Mouse (Mus musculus): Measurements from ENCODE around the gene Arpc1b. TPM values are rescaled to one million over a fixed set of nuclear protein-coding genes. Genes with fewer than 3 reads are reported as not detected.
A peak's percentile ranks its signal among the peaks of the same experiment; 100 is the strongest.
"Not testable (repeated sequence)": the region's sequence is repeated elsewhere in the genome, so short reads cannot be mapped to it uniquely, and the experiment has no call there.

Gene Arpc1b
- total RNA-seq, 2 experiments from 2014 or later, result 29.4 to 42.8 TPM

DNA sequence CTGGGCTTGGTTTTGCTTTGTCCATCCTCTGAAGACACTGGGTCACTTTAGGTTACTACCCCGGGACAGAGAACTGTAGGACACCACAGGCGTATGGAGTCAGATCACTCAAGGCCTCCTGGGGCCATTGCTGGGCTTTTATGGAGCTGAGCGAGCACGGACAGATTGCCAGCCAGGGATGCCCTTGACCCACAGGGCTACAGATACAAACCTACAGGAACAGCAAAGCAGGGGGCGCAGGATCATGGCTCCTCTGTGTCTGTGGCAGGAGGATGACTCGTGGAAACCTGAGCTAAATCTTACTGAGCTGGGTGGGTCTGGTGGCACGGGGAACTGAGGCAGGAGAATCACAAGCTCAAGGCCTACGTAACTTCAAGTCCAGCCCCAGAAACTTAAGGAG, 1.4 kb upstream of the Arpc1b start:
- no peak for ATAC-seq (replicated peaks; ENCODE audit: low FRiP score, poor library complexity, severe bottlenecking)

DNA sequence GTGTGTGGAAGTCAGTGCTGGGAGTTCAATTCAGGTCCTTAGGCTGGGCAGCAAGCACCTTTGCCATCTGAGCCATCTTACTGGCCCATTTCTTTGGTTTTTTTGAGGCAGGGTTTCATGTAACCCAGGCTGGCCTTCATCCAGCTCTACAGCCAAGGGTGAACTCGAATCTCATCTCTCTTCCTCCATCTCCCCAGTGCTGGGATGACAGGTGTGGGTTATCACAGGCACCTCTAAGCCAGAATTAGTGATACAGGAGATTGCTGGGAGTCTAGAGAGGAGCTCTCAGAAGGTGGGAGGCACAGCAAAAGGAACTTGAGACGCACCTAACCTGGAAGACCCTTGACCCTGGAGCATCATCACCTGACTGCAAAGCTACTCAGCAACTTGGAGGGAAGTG, 599 bp upstream of the Arpc1b start:
- ATAC-seq (replicated peaks; ENCODE audit: low FRiP score, poor library complexity, severe bottlenecking), result no peak

DNA sequence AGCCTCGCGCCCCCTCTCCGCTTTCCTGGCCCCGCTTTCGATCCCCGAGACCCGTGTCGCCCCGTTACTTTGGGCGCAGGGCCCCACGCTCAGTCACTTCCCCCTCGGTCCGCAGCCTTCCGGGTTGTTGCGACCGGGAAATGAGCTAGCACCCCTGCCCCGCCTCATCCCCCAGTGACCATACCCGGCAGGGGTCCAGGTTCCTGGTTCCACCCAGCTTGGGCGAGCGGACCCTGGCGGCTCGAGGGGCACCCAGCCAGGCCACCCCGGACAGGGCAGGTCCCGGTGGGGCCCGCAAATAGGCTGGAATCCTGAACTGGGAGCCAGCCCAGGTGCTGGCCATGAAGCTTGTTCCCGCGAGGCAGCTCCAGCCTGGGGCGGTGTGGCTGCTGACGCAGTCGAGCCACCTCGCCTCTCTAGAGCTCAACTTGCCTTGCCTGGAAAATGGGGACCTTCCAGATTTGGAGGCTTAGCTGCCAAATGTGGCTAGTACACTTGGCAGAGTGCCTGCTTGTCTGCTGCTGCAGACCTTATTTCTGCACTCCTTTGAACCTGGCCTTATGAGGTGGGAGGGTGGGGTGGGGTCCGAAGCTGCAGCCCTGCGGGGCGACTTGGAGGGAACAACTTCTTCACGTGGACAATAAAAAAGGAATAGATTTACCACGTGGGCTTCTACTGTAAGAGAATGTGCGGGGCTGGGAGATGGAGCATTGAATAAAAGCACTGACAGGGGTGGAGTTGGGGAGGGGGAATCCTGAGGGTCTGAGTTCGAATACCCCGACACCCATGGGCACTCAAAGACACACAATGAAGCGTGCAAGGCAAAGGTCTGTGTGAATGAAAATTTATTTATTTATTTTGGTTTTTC, 825 bp downstream of the Arpc1b start:
- no peak for ATAC-seq (replicated peaks; ENCODE audit: low FRiP score, poor library complexity, severe bottlenecking)

DNA sequence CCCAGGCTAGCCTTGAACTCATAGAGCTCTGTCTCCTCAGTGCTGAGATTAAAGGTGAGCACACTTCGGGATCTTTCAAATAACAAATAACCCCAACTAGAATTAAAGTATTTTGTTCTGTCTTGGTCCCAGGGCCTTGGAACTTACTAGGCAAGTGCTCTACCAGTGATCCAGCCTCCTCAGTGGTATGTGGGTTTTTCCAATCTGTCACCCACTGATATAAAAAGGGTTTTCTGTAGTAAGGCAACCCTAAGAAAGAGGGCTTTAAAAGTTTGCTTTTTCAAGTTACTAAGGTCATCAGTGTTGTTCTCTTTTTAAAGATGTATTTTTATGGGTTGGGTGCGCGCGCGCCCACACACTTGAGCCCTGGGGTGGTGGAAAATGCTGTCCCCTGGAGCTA, 1.7 kb downstream of the Arpc1b start:
- ATAC-seq (replicated peaks; ENCODE audit: low FRiP score, poor library complexity, severe bottlenecking), result no peak

DNA sequence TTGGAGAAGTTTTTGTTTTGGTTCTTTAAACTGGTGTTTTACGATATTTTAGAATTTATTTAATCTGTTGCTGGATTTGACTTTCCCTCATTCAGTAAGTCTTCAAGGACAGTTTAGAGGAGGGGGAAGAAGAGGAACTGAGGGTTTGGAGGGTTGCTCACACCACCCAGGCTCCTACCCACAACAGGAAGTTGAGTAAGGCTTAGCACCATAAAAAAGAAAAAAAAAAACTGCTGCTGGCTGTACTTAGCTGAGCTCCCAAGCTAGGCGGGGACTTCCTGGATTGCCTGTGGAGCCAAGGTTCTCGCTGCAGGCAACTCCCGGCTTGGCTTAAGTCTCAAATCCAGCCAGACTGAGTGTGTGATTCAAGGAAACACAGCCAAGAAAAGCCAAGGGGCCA, 2.3 kb downstream of the Arpc1b start:
- no peak for ATAC-seq (replicated peaks; ENCODE audit: low FRiP score, poor library complexity, severe bottlenecking)

DNA sequence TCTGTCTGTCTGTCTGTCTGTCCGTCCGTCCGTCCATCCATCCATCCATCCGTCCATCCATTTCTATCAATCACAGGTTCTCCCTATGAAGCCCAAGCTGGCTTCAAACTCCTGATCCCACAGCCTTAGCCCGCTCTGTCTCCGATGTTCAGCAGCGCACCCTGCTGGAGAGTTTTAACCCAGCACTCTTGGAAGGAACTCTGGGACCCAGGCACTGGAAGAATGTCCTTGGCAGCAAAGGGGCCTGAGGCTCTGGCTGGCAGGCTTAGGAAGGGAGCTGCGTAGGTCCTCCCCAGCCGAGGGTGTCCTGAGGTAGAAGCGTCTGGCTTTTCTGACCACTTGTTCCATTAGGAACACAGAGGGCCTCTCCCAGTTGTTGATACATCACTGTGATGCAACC, 2.9 kb downstream of the Arpc1b start:
- peak; percentile 67; the same call in 1 of the 2 replicates for ATAC-seq (replicated peaks; ENCODE audit: low FRiP score, poor library complexity, severe bottlenecking)

DNA sequence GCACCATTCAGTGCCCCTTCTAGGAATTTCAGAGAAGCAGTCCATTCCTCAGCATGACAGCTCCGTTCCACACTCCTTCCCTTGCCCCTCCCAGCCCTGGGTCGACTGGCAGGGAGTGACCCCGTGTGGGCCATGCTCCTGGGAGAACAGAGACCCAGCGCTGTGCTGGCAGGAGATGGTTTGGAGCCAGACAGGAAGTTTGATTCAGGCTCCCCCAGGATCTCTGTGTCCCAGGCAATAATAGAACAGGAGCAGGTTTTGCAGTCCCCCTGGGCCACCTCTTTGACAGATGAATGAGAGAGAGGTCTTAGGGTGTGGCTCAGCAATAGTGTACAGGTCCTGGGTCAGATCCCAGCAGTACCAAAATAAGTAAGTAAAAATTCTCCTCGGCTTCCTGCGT, 4.0 kb downstream of the Arpc1b start:
- no peak for ATAC-seq (replicated peaks; ENCODE audit: low FRiP score, poor library complexity, severe bottlenecking)

DNA sequence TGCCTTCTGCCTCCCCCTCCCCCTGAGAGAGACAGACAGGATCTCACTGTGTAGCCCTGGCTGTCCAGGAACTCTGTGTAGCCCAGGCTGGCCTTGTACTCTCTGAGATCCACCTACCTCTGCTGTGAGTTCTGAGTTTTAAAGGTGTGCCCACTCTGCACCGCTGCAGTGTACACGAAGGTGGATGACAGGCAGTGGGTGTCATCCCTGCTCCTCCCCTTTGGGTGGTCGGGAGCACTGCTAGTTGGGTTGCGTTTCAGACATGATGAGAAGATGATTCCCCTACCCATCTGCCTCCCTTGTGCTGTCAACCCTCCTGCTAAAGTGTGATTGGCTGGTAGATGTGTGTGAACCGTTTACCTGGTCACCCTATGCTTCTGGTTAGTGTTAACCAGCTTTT, 4.4 kb downstream of the Arpc1b start:
- ATAC-seq (replicated peaks; ENCODE audit: low FRiP score, poor library complexity, severe bottlenecking), result no peak

DNA sequence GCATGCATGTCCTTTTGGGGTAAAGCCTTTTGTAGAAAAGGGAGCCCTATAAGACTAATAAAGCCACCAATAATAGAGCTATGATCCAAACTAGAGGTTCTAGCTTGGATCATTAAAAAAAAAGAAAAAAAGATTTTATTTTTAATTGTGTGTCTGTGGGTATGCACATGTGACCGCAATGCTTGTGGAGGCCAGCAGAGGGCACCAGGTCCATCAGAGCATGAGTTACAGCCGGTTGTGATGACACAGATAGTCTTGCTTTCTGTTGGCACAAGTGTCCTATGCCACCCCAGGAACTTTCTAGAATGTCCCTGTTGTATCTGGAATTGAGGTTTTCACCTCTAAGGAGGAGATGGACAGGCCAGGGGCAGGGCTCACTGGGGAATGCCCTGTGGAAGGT, 5.4 kb downstream of the Arpc1b start:
- ATAC-seq (replicated peaks; ENCODE audit: low FRiP score, poor library complexity, severe bottlenecking), result no peak

DNA sequence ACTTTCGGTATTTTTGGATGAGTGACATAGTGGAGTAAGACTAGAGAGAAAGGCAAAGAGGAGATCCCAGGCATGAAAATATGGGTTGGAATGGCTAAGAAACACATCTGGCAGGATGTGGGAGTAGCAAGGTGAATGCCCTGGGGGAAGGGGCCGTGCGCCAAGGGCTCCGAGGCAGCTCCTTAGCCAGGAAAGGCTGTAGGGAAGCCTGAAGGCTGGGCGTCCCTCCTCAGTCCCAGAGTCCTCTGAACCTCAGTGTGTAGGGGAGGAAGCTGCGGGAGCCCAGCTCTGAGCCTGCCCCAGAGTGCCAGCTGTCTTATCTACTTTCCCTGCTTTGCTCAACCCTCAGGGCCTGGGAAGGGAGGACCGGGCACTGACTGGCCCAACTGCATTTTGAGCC, 6.9 kb downstream of the Arpc1b start:
- no peak for ATAC-seq (replicated peaks; ENCODE audit: low FRiP score, poor library complexity, severe bottlenecking)

DNA sequence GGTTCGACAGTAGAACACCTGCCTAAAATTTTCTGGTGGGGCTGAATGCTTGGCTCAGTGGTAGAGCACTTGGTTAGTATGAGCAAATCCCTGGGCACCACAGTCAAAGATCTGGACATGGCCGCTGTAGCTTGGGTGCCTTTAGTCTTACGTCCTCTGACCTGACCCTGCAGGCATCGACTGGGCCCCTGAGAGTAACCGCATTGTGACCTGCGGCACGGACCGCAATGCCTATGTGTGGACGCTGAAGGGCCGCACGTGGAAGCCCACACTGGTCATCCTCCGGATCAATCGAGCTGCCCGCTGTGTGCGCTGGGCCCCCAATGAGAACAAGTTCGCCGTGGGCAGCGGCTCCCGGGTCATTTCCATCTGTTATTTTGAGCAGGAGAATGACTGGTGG, 9.4 kb downstream of the Arpc1b start:
- ATAC-seq (replicated peaks; ENCODE audit: low FRiP score, poor library complexity, severe bottlenecking), result no peak

DNA sequence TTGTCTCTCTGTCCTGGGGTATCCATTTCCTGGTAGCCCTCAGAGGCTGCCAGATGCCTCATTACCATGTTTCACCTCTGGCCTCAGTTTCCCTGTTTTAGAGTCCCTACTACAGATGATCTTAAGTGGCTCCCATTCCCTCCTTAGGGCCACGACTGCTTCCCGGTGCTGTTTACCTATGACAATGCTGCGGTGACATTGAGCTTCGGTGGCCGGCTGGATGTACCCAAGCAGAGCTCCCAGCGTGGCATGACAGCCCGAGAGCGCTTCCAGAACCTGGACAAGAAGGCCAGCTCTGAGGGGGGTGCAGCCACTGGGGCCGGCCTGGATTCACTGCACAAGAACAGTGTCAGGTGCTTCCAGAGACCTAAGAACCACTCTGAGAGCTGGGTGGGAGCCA, 12.6 kb downstream of the Arpc1b start:
- ATAC-seq (replicated peaks; ENCODE audit: low FRiP score, poor library complexity, severe bottlenecking), result no peak

DNA sequence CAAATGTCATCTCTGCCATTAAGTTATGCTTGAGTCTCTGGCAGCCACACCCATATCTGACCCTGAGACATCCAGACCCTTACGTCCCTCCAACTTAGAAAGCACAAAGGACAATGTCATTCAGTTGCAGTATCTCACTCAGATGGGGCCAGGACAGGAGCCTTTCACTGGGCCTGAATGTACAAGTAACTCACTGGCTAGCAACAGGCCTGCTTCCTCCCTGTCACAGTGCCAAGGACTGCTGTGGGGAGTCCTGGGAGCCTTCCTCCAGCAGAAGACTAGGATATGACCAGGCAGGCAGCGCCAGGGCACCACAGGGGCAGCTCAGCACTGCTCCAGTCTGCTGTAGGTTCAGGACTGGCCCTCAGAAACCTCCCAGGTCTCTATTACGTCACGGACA, 15.1 kb downstream of the Arpc1b start:
- no peak for ATAC-seq (replicated peaks; ENCODE audit: low FRiP score, poor library complexity, severe bottlenecking)

DNA sequence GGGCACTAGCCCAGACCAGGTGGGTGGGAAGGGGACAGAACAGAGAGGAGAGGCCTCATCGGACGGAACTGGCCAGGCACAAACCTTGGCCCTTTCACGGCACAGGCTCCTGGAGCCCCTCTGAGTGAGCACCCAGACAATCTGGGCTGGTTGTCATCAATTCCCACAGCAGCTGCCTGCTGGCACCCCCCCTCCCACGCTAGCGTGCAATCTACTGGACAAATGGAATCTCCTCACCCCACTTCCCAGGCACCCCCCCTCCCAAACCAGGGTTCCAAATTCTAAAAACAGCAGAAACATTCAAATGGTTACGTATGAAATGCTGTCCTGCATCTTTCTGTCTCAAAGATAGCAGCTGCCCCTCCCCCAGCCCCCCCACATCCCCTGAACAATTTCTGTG, 15.8 kb downstream of the Arpc1b start:
- not testable (repeated sequence) for ATAC-seq (replicated peaks; ENCODE audit: low FRiP score, poor library complexity, severe bottlenecking)

DNA sequence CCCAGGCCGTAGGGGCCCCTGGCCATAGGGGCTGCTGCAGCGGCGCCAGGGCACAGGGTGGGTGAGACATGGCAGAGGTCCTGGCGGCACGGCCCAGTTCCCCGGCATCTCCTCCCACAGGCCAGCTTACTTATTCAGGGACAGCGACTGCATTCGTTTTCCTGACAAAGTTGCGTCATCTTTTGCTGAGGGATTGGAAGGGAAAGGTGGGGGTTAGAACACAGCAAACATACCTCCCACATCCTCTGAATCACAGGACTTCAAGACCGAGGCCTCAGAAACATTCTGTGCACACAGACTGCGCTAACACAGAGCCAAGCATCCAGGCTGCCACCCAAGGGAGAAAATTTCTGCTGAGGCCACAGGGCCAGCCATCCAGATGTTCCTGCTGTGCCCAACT, 16.2 kb downstream of the Arpc1b start:
- ATAC-seq (replicated peaks; ENCODE audit: low FRiP score, poor library complexity, severe bottlenecking), result no peak

DNA sequence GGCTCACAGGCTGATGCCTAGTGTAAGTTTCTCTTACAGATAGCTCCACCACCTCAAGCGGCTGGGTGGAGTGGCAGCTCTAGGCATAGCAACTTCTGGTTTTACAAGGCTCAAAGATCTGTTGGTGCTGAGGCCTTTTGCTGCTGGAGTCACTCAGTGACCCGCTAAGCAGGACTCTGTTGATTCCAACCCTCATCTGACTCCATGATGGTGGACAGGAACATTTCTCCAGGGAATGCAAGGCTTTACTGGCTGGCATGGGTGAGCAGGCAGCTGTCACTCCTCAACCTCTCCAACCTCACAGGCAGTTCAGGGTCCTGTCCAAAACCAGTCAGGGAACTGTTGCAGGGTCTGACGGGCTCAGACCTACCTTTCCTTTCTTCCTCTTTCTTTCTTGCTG, 17.0 kb downstream of the Arpc1b start:
- ATAC-seq (replicated peaks; ENCODE audit: low FRiP score, poor library complexity, severe bottlenecking), result no peak

DNA sequence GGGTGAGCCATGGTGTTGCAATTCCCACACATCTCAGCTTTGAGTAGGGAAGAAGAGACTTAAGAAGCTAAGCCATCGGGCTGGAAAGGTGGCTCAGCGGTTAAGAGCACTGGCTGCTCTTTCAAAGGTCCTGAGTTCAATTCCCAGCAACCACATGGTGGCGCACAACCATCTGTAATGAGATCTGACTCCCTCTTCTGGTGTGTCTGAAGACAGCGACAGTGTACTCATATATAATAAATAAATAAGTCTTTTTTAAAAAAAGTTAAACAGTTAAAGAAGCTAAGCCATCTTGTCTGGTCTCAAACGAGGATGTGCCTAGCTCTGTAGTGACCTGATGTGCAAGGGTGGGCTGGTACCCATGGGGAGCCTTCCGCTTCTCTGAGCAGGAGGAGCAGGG, 19.3 kb downstream of the Arpc1b start:
- ATAC-seq (replicated peaks; ENCODE audit: low FRiP score, poor library complexity, severe bottlenecking), result not testable (repeated sequence)

DNA sequence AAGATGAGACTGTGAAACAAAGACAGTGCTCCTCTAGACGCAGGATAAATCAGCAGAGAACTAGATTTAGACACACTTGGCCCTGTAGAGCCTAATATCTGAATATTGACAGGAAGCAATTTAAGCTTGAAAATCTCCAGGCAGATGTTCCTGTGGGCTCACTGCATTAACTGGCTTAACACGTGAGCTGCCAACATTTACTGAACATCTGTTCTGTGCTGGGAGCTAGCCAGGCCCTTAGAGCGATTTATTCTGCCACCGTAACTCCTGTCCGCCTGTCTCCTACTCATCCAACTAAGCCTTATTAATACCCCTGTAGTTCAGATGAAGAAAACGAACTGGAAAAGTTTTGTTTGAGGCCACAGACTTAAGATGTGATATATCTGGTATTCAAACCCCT, 24.8 kb downstream of the Arpc1b start:
- no peak for ATAC-seq (replicated peaks; ENCODE audit: low FRiP score, poor library complexity, severe bottlenecking)

DNA sequence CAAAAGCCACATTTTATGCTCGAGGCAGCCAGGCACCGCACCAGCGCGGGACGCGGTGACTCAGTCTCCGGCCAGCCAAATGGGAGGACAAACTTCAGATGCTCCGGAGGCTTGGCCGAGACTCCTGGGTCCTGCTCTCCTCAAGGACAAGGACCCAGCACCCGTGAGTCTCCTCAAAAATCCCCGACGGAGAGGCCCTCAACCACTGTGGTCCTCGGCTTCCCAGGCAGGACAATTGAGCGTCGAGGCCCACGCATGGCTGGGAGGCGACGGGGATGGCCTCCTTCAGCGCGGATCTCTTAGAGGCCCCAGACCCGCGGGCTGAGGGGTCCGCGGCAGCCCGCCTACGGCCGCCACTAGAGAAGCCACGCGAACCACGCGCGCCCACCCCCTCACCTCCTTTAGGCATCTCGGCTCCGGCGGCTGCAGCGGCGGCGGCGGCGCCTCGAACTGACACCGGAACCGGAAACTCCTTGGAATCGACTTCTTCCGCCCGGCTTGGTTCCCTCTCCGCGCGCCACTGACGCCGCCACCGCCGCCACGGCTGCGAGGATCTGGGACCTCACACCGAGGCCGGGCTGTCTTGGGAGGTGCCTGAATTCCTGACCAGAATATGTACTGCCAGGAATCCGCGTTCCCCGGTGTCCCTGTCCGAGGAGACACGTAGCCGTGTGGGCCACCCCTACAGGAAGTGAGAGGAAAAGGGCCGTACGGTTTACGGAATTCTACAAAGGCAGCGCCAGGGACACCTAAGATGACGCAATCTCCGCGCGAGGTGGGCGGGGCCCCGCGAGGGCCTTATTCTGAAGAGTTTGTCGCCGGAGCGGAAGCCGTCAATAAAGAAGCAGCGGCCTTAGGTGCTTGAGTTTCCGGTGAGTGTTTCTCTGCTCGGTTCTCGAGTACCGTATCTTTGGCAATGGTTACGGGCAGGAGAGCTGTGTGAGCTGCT, 25.8 kb downstream of the Arpc1b start, which contains the start of the genes Pdap1 and Bud31:
TSS of gene Pdap1 (minus strand) at position 668 of the 949 bp plus-strand sequence.
TSS of gene Bud31 (plus strand) at position 792 of the 949 bp plus-strand sequence.
- ATAC-seq (replicated peaks; ENCODE audit: low FRiP score, poor library complexity, severe bottlenecking), result peak; percentile 89

DNA sequence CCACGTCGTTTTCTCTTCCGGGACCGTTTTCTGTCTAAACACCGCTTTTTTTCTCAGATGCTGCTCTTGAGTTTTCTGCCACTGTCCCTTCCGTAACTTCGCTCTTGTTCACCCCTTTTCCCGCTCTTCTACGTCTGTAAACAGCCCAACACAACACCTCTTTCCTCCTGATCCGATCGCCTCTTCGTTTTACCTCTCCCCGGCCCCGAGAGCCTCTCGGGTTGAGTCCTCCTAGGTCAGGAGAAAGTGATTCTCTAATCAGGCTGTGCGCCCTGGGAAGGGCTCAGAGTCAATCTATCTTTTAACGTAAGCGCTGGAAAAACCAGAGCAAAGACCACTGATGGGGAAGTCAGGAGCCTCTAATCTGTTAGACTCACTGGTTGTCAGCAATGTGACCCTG, 26.6 kb downstream of the Arpc1b start:
- ATAC-seq (replicated peaks; ENCODE audit: low FRiP score, poor library complexity, severe bottlenecking), result peak; percentile 57

DNA sequence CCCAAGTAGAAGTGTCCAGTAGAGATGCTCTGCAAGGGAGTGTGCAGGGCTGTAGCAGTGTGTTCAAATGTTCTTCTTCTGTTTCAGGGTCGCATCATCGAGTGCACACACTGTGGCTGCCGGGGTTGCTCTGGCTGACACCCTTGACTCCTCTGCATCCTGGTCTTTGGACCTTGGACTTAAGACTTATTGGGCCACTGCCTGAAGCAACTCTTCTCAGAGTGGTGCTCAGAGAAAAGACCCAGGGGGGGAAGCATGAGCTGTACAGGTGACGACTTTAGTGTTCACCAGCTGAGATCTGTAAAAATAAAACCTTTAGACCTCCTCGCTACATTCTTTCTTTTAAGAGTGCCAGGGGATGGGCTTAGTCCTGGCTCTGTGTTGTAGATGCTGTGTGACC, 33.7 kb downstream of the Arpc1b start:
- ATAC-seq (replicated peaks; ENCODE audit: low FRiP score, poor library complexity, severe bottlenecking), result no peak
